Mouse (Mus musculus) duodenum, adult 2 months (tissue): ENCODE results near the gene G6pc2. TPM values are rescaled to one million over a fixed set of nuclear protein-coding genes. Genes with fewer than 3 reads are reported as not detected.

Experiments used
- polyA plus RNA-seq: library from polyadenylated mRNA; depleted of rRNA; stranded (reverse); fragments of >200 nt; gene quantifications from 2 replicates; pipeline ENCODE4 v1.2.3, GENCODE M21; 2012; ENCODE audit warnings: low replicate concordance; rRNA removed

The G6pc2 gene
- polyA plus RNA-seq, result 0.50 TPM in 1 of 2 replicates, not detected in the other

DNA sequence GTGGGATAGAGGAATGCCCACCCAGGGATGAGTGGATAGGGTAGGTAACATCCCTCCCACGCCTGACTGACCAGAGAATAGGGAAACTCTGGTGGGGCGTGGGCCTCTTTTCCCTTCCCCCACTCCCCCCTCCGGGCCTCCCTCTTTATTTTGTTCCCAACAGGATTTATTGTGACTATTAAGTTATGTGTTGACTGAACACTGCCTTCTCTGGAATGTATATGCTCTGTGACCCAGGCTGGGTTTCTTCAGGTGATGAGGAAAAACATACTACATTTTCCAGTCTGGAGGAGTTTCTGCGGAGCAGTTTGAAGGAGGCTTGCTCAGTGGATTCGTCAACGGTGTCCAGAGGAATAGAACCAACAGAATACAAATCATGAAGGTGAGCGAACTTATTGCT is at the start of gene G6pc2:
Gene G6pc2, plus strand, starts transcription at position 301 of the 400 bp plus-strand sequence.

DNA sequence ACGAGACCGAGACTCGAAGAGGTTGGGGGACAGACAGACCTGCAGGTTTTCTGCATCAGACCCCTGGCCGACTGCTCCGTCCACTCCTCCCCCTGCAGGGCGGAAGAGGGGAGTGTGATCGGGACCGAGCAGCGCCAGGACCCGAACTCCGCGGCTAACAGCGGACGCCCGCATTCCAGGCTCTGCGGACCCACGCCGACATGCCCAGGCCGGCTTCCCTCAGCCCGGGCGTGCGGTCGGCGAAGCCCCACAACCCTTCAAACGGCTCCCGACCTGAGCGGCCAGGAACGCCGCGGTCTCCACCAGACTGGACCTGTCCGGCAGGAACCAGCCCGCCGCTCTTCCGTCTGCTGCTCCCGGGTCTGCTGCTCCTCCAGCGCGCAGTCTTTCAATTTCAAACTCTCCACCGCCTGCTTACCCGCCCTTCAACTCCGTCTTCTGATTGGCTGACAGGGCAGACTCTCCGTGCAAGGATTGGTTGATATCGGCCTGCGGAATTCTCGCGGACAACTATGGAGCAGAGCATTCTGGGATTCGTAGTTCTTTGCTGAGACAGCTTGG is 5.0 kb upstream of the G6pc2 start, which contains the start of gene Spc25:
Gene Spc25, minus strand, starts transcription at position 404 of the 561 bp plus-strand sequence.

Other genes starting within 250 kb of the G6pc2 start
- gene Nostrin, start 75.3 kb upstream of the G6pc2 start, polyA plus RNA-seq, result 1.8 and 2.1 TPM in 2 replicates
- 0.08 and 0.26 TPM in 2 replicates for gene Spc25, start 4.9 kb upstream of the G6pc2 start, polyA plus RNA-seq
- 0.02 TPM in 1 of 2 replicates, not detected in the other for gene Abcb11, start 131.5 kb downstream of the G6pc2 start, polyA plus RNA-seq
- 0.23 and 0.36 TPM in 2 replicates for gene Dhrs9, start 169.4 kb downstream of the G6pc2 start, polyA plus RNA-seq